Mouse (Mus musculus) hindbrain, postnatal 0 days (tissue): ENCODE results near the gene Cpne6. TPM values are rescaled to one million over a fixed set of nuclear protein-coding genes. Genes with fewer than 3 reads are reported as not detected.
A peak's percentile ranks its signal among the peaks of the same experiment; 100 is the strongest.

Experiments used
- ATAC-seq: fragments of 200-750 bp; cut with Nextera tagmentation; 2 replicates; pipeline ENCODE4 v1.8.0; 2017; ENCODE audit warnings: mild to moderate bottlenecking, moderate TSS enrichment, moderate library complexity
- DNase-seq: peaks from one replicate; pipeline ENCODE4 v3.0.0-alpha.2; 2015; ENCODE audit warnings: low spot score
- H3K27ac ChIP-seq: fragments of 300-500 bp; sonication (generic); 2 replicates; pipeline ENCODE4 v1.5.1; 2014; ENCODE audit warnings: mild to moderate bottlenecking
- H3K27me3 ChIP-seq: fragments of 300-500 bp; sonication (generic); 2 replicates; pipeline ENCODE4 v1.6.1; 2014; ENCODE audit warnings: low read length, mixed read lengths; ENCODE audit not compliant: insufficient read depth
- H3K36me3 ChIP-seq: fragments of 300-500 bp; sonication (generic); 2 replicates; pipeline ENCODE4 v1.6.1; 2014; ENCODE audit warnings: low read length, mixed read lengths; ENCODE audit not compliant: insufficient read depth
- H3K4me1 ChIP-seq: fragments of 300-500 bp; sonication (generic); 2 replicates; pipeline ENCODE4 v1.6.1; 2014; ENCODE audit warnings: antibody characterized with exemption, low read length, mixed read lengths; ENCODE audit not compliant: insufficient read depth
- H3K4me2 ChIP-seq: fragments of 300-500 bp; sonication (generic); 2 replicates; pipeline ENCODE4 v1.6.1; 2014; ENCODE audit warnings: low read depth, mild to moderate bottlenecking, low read length, moderate library complexity, mixed read lengths
- H3K4me3 ChIP-seq: fragments of 300-500 bp; sonication (generic); 2 replicates; pipeline ENCODE4 v1.5.1; 2014; ENCODE audit warnings: low read length
- H3K9ac ChIP-seq: fragments of 300-500 bp; sonication (generic); replicated peaks from 2 replicates; pipeline ENCODE4 v1.6.1; 2014; ENCODE audit warnings: mild to moderate bottlenecking, low read length, moderate library complexity, mixed read lengths
- H3K9me3 ChIP-seq: fragments of 300-500 bp; sonication (generic); 2 replicates; pipeline ENCODE4 v1.6.1; 2016; ENCODE audit warnings: low read length, mixed read lengths
- CTCF ChIP-seq: IDR thresholded peaks from 2 replicates; pipeline ENCODE4 v1.5.1; 2016; ENCODE audit warnings: antibody characterized with exemption, control low read depth, low read depth
- WGBS: fragments of 180-500 bp; shearing (Covaris S2); extraction: QIAGEN DNeasy Blood & Tissue Kit; methylation state at CpG from one replicate; pipeline ENCODE4 v1.1.7; 2014; 5-methylcytosine and 5-hydroxymethylcytosine counted together
- polyA plus RNA-seq: library from polyadenylated mRNA; unstranded; fragments of >200 nt; fragmentation: Nextera tagmentation; extraction: Ambion mirVana; gene quantifications from 2 replicates; pipeline ENCODE4 v1.2.1, GENCODE M21; 2015
- total RNA-seq: library from RNA; depleted of rRNA; stranded (reverse); fragments of >200 nt; gene quantifications from 2 replicates; pipeline ENCODE4 v1.2.3, GENCODE M21; 2014; rRNA removed

Cpne6 gene
- total and polyA plus RNA-seq, 2 experiments from 2014 or later: 19.7 to 25.3 TPM

DNA sequence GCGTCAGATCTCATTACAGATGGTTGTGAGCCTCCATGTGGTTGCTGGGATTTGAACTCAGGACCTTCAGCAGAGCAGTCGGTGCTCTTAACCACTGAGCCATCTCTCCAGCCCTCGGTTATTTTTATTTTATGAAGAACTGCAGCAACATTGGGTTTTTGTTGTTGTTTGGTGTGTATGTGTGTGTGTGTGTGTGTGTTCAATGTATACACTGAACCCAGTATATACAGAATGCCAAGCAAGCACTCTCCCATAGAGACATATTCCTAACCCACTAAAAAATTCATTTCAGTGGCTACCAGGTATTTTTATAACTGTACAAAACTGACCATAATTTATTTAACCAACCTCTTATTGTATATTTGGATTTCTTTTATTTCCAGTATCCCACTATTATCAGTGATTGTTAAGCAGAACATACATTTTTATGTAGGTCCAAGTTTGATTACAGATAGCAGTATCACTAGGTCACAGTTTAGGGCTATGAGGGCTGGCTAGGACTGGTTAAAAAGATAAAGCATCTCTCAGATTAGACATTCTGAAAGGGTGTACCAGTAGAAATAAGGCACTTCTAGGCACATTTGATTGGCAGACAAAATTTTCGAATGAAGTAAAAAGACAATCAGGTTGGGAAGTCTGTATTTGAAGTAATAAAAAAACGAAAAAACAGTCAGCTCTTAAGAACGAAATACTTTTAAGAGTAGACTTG, 48.6 kb downstream of the Cpne6 start:
- 57% methylated on average over 6 of the region's 6 CpGs for WGBS

DNA sequence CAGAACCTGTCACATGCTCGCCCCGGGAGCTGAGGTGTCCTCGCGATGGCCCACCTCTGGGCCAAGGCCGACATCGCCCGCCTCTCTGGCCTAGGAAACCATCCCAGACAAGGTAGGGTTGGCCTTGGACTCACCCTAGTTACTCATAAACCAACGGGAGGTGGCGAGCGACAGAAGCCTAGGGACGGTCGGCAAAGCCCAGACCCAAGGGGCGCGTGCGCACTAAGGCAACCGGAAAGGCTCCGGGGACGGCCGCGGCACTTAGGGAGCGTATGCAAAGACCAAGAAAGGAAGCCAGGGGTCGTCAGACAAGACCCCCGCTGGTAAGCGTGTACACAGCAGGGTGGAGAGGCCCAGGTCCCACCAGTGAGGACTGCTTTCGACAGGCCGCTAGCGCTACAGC, 49.6 kb downstream of the Cpne6 start, which contains the start of gene Dcaf11:
TSS of gene Dcaf11 (plus strand) at position 208 of the 403 bp plus-strand sequence.
- DNase-seq (peak; percentile 97), ATAC-seq (peak; percentile 75)
- Histone ChIP-seq H3K9ac (peak within 1 kb of the TSS; percentile 67), H3K4me2 (peak within 1 kb of the TSS; percentile 97), H3K27ac (peak within 1 kb of the TSS; percentile 99), H3K4me1 (peaks cover 15% of the 10 kb centered on the region), H3K36me3 (peaks cover 12% of the 10 kb centered on the region), H3K4me3 (peak within 1 kb of the TSS; percentile 60), H3K9me3 (no peaks in the 10 kb centered on the region), H3K27me3 (no peaks in the 10 kb centered on the region)
- peak; percentile 55 for TF ChIP-seq CTCF
- 0% methylated on average over 27 of the region's 27 CpGs for WGBS

More for the DNA sequence above, 48.6 kb downstream of the Cpne6 start:
- Histone ChIP-seq H3K4me1 (peaks cover 15% of the 10 kb centered on the region), H3K36me3 (peaks cover 3% of the 10 kb centered on the region), H3K4me3 (peak overlapping the region; percentile 60), H3K4me2 (peak overlapping the region; percentile 97), H3K9ac (peak overlapping the region; percentile 67), H3K27me3 (no peaks in the 10 kb centered on the region), H3K27ac (peak overlapping the region; percentile 99), H3K9me3 (no peaks in the 10 kb centered on the region)
- ATAC-seq: no peak
- DNase-seq: no peak
- no peak for TF ChIP-seq CTCF

DNA sequence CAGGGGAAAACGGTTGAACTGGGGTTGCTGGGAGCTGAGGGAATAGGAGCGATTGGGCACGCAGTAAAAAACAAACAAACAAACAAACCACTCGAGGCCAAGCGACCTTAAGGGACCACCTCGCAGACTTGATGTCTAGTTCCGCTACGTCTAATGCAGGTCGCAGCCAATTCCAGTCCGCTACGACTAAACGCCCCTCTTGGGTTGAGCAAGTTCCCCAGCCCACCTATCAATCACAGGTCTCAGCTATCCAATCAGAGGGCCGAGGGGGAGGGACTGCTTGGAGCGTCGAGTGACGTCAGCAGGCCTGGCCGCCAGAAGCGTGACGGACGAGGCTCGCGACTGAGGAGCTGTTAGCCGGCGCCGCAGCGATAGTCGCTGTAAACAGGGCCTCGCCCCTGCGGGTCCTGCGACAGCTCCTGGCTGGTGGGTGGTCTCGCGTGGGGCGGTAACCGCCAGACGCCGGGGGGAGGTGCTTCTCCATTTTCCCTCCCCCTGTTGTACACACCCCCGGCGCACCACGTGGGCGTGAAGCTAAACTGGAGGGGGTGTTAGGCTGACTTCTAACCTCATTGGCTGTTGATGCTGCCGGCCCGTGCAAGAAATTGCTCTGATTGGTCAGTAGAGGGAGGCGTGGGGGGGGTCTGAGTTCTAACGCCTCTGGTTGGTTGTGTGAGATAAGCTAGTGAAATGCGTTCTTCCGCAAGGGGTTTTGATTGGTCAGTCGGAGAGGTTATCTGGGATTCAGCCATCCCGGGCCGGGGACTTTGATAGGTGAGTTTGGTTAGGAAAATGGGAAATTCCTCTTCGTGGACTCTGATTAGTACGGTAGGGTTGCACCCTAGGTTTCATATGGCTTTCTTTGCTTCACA, 50.2 kb downstream of the Cpne6 start, which contains the start of gene A730061H03Rik:
TSS of gene A730061H03Rik (minus strand) at position 205 of the 872 bp plus-strand sequence.
- H3K9me3 ChIP-seq: no peaks in the 10 kb centered on the region
- peaks cover 17% of the 10 kb centered on the region for H3K36me3 ChIP-seq
- peaks cover 15% of the 10 kb centered on the region for H3K4me1 ChIP-seq
- DNase-seq (peak; percentile 99), ATAC-seq (peak; percentile 97)
- TF ChIP-seq CTCF: peak; percentile 36
- peak within 1 kb of the TSS; percentile 67 for H3K9ac ChIP-seq
- peak within 1 kb of the TSS; percentile 60 for H3K4me3 ChIP-seq
- H3K27ac ChIP-seq: peak within 1 kb of the TSS; percentile 99
- H3K27me3 ChIP-seq: no peaks in the 10 kb centered on the region
- peak within 1 kb of the TSS; percentile 97 for H3K4me2 ChIP-seq
- WGBS: under 1% methylated on average over 51 of the region's 51 CpGs

DNA sequence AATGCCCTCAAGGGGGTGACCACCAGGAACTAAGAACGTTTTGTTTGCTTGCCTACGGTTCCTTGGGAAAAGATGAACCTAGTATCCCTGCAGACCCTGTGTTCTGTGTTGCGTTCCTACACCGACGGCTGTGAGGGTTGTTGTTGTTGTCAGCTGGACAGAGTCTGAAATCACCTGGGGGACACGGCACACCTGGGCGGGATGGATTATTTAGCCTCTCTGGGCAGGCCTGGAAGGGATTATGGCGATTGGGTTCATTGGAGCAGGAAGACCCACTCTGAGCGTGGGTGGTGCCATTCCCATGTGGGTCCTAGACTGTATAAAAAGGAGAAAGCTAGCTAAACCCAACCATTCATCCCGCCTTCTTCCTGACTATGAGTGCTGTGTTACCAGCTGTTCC, 51.6 kb downstream of the Cpne6 start:
- H3K4me2 ChIP-seq: peak overlapping the region; percentile 97

DNA sequence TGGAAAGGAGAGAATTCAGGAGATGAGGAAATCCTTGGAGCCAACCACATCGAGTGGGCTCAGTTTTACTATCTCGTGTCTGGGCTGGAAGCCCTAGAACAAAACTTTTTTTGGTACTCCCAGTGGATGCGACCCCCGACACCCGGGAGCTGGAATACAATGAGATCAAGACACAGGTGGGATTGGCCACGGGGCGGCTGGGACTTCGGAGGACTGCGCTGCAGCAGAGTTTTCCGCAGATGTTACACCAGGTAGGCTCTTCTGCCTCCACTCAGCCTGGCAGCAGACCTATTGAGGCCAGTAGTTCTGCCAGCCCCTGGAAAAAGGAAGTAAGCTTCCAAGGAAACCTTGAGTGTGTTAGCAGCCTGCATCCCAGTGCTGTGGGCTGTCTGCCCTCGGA, 53.0 kb downstream of the Cpne6 start:
- Histone ChIP-seq H3K36me3 (peaks cover 45% of the 10 kb centered on the region), H3K4me3 (no peak overlapping the region), H3K27ac (no peak overlapping the region), H3K4me1 (peaks cover 15% of the 10 kb centered on the region), H3K9me3 (no peaks in the 10 kb centered on the region), H3K4me2 (no peak overlapping the region), H3K9ac (no peak overlapping the region), H3K27me3 (no peaks in the 10 kb centered on the region)
- WGBS: 92% methylated on average over 11 of the region's 11 CpGs
- DNase-seq (no peak), ATAC-seq (no peak)
- TF ChIP-seq CTCF: no peak

More for the DNA sequence above, 51.6 kb downstream of the Cpne6 start:
- H3K27ac ChIP-seq: no peak overlapping the region
- H3K9me3 ChIP-seq: no peaks in the 10 kb centered on the region
- peaks cover 31% of the 10 kb centered on the region for H3K36me3 ChIP-seq
- no peak overlapping the region for H3K4me3 ChIP-seq
- no peaks in the 10 kb centered on the region for H3K27me3 ChIP-seq
- ATAC-seq (no peak), DNase-seq (no peak)
- 88% methylated on average over 10 of the region's 10 CpGs for WGBS
- no peak for TF ChIP-seq CTCF
- H3K9ac ChIP-seq: peak overlapping the region; percentile 64; the same call in 1 of the 2 replicates
- H3K4me1 ChIP-seq: peaks cover 15% of the 10 kb centered on the region

DNA sequence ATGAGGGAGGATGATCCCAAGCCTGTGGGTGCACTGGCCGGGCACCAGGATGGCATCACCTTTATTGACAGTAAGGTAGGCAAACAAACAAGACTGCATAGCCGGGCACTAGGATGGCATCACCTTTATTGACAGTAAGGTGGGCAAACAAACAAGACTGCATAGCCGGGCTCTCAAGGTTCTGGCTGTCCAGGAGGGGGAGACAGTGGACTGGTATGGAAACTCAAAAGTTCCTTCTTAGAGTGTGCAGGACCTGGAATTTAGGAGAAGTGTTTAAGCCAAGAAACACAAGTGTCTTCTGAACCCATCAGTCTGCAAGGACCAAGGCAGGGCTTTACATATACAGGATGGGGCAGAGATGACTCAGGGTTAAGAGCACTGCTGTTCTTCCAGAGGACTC, 55.5 kb downstream of the Cpne6 start:
- H3K4me3 ChIP-seq: no peak overlapping the region
- DNase-seq: no peak
- 76% methylated on average over 3 of the region's 3 CpGs for whole genome bisulfite sequencing
- no peaks in the 10 kb centered on the region for H3K9me3 ChIP-seq
- H3K9ac ChIP-seq: no peak overlapping the region
- TF ChIP-seq CTCF: 0 out of 2 replicates have a peak, but pooled peaks have one; percentile 21
- no peak overlapping the region for H3K4me2 ChIP-seq
- peaks cover 61% of the 10 kb centered on the region for H3K36me3 ChIP-seq
- H3K4me1 ChIP-seq: peaks cover 15% of the 10 kb centered on the region
- no peak overlapping the region for H3K27ac ChIP-seq
- ATAC-seq: no peak
- no peaks in the 10 kb centered on the region for H3K27me3 ChIP-seq

Other genes starting within 250 kb of the Cpne6 start
- 15.8 and 18.4 TPM in 2 replicates for gene Dhrs4, start 31.7 kb upstream of the Cpne6 start, total RNA-seq
- gene Dhrs4, start 31.7 kb upstream of the Cpne6 start, polyA plus RNA-seq: 28.1 and 29.6 TPM in 2 replicates
- gene Carmil3, start 19.8 kb upstream of the Cpne6 start, total RNA-seq: 90.5 and 120 TPM in 2 replicates
- gene Carmil3, start 19.8 kb upstream of the Cpne6 start, polyA plus RNA-seq: 23.8 and 25.2 TPM in 2 replicates
- 4.4 and 7.1 TPM in 2 replicates for gene Nrl, start 14.5 kb downstream of the Cpne6 start, total RNA-seq
- gene Nrl, start 14.5 kb downstream of the Cpne6 start, polyA plus RNA-seq: 0.23 and 0.33 TPM in 2 replicates
- gene Pck2, start 29.8 kb downstream of the Cpne6 start, total RNA-seq: 30.5 and 32.0 TPM in 2 replicates
- gene Pck2, start 29.8 kb downstream of the Cpne6 start, polyA plus RNA-seq: 19.9 and 22.5 TPM in 2 replicates
- gene Dcaf11, start 49.6 kb downstream of the Cpne6 start, total RNA-seq: 97.9 and 118 TPM in 2 replicates
- 94.1 and 102 TPM in 2 replicates for gene Dcaf11, start 49.6 kb downstream of the Cpne6 start, polyA plus RNA-seq
- not detected in 2 replicates for gene A730061H03Rik, start 50.0 kb downstream of the Cpne6 start, total RNA-seq
- 0.55 TPM in 1 of 2 replicates, not detected in the other for gene A730061H03Rik, start 50.0 kb downstream of the Cpne6 start, polyA plus RNA-seq
- 2.9 TPM in 1 of 2 replicates, not detected in the other for gene Fitm1, start 65.2 kb downstream of the Cpne6 start, total RNA-seq
- gene Fitm1, start 65.2 kb downstream of the Cpne6 start, polyA plus RNA-seq: 0.25 TPM in 1 of 2 replicates, not detected in the other
- 86.5 and 128 TPM in 2 replicates for gene Psme1, start 67.7 kb downstream of the Cpne6 start, total RNA-seq
- 226 and 244 TPM in 2 replicates for gene Psme1, start 67.7 kb downstream of the Cpne6 start, polyA plus RNA-seq
- 26.6 and 51.6 TPM in 2 replicates for gene Emc9, start 74.9 kb downstream of the Cpne6 start, total RNA-seq
- 79.0 and 82.2 TPM in 2 replicates for gene Emc9, start 74.9 kb downstream of the Cpne6 start, polyA plus RNA-seq
- gene Psme2, start 80.7 kb downstream of the Cpne6 start, total RNA-seq: 51.9 and 57.6 TPM in 2 replicates
- gene Psme2, start 80.7 kb downstream of the Cpne6 start, polyA plus RNA-seq: 163 and 208 TPM in 2 replicates
- gene Rnf31, start 81.3 kb downstream of the Cpne6 start, total RNA-seq: 23.6 and 25.5 TPM in 2 replicates
- 21.0 and 21.2 TPM in 2 replicates for gene Rnf31, start 81.3 kb downstream of the Cpne6 start, polyA plus RNA-seq
- 14.8 and 18.4 TPM in 2 replicates for gene Irf9, start 93.1 kb downstream of the Cpne6 start, total RNA-seq
- 7.3 and 10.1 TPM in 2 replicates for gene Irf9, start 93.1 kb downstream of the Cpne6 start, polyA plus RNA-seq
- gene Rec8, start 107.6 kb downstream of the Cpne6 start, total RNA-seq: 11.6 and 12.8 TPM in 2 replicates
- 12.2 and 14.1 TPM in 2 replicates for gene Rec8, start 107.6 kb downstream of the Cpne6 start, polyA plus RNA-seq
- gene Ipo4, start 125.5 kb downstream of the Cpne6 start, total RNA-seq: 120 and 132 TPM in 2 replicates
- 92.5 and 106 TPM in 2 replicates for gene Ipo4, start 125.5 kb downstream of the Cpne6 start, polyA plus RNA-seq
- gene Gm49378, start 127.5 kb downstream of the Cpne6 start, total RNA-seq: 2.8 and 7.9 TPM in 2 replicates
- 1.0 and 1.4 TPM in 2 replicates for gene Gm49378, start 127.5 kb downstream of the Cpne6 start, polyA plus RNA-seq
- gene Tm9sf1, start 133.4 kb downstream of the Cpne6 start, total RNA-seq: 55.3 and 59.3 TPM in 2 replicates
- gene Tm9sf1, start 133.4 kb downstream of the Cpne6 start, polyA plus RNA-seq: 59.7 and 62.8 TPM in 2 replicates
- 0.32 and 1.3 TPM in 2 replicates for gene Tssk4, start 139.7 kb downstream of the Cpne6 start, total RNA-seq
- 0.24 and 0.28 TPM in 2 replicates for gene Tssk4, start 139.7 kb downstream of the Cpne6 start, polyA plus RNA-seq
- gene Mdp1, start 150.1 kb downstream of the Cpne6 start, total RNA-seq: 40.6 and 45.1 TPM in 2 replicates
- 70.6 and 70.8 TPM in 2 replicates for gene Mdp1, start 150.1 kb downstream of the Cpne6 start, polyA plus RNA-seq
- 17.5 and 24.3 TPM in 2 replicates for gene Gmpr2, start 161.5 kb downstream of the Cpne6 start, total RNA-seq
- 36.9 and 37.6 TPM in 2 replicates for gene Gmpr2, start 161.5 kb downstream of the Cpne6 start, polyA plus RNA-seq
- gene Nedd8, start 161.7 kb downstream of the Cpne6 start, total RNA-seq: 128 and 143 TPM in 2 replicates
- 629 TPM in 2 replicates for gene Nedd8, start 161.7 kb downstream of the Cpne6 start, polyA plus RNA-seq
- gene Tinf2, start 171.4 kb downstream of the Cpne6 start, total RNA-seq: 18.7 and 21.9 TPM in 2 replicates
- 23.8 and 27.3 TPM in 2 replicates for gene Tinf2, start 171.4 kb downstream of the Cpne6 start, polyA plus RNA-seq
- 0.10 and 0.11 TPM in 2 replicates for gene Tgm1, start 203.5 kb downstream of the Cpne6 start, total RNA-seq
- gene Tgm1, start 203.5 kb downstream of the Cpne6 start, polyA plus RNA-seq: 0.06 and 0.16 TPM in 2 replicates
- gene Rabggta, start 211.8 kb downstream of the Cpne6 start, total RNA-seq: 78.7 and 83.8 TPM in 2 replicates
- 50.4 and 51.9 TPM in 2 replicates for gene Rabggta, start 211.8 kb downstream of the Cpne6 start, polyA plus RNA-seq
- gene Dhrs1, start 235.2 kb downstream of the Cpne6 start, total RNA-seq: 62.0 and 69.2 TPM in 2 replicates
- 86.0 and 88.3 TPM in 2 replicates for gene Dhrs1, start 235.2 kb downstream of the Cpne6 start, polyA plus RNA-seq
- 19.9 and 28.9 TPM in 2 replicates for gene Nop9, start 235.2 kb downstream of the Cpne6 start, total RNA-seq
- 23.0 and 23.5 TPM in 2 replicates for gene Nop9, start 235.2 kb downstream of the Cpne6 start, polyA plus RNA-seq
- gene Cideb, start 248.0 kb downstream of the Cpne6 start, total RNA-seq: 1.9 TPM in 1 of 2 replicates, not detected in the other
- 0.75 and 0.81 TPM in 2 replicates for gene Cideb, start 248.0 kb downstream of the Cpne6 start, polyA plus RNA-seq